Mouse (Mus musculus): ENCODE results near the gene Dnaja3.

Gene Dnaja3

GRCm38 (mm10) chr16:4643670-4644419, 4.1 kb downstream of the Dnaja3 start:
- no peak for DNase-seq (ENCODE audit: low spot score)

- DNase-seq (ENCODE audit: low spot score) = no peak
Measured at GRCm38 (mm10) chr16:4645867-4646266, 6.1 kb downstream of the Dnaja3 start.

- DNase-seq (ENCODE audit: low spot score) = no peak
Measured at GRCm38 (mm10) chr16:4646831-4647230, 7.0 kb downstream of the Dnaja3 start.

- DNase-seq (ENCODE audit: low spot score) = no peak
Measured at GRCm38 (mm10) chr16:4647651-4648141, 7.9 kb downstream of the Dnaja3 start.

GRCm38 (mm10) chr16:4648416-4649023, 8.7 kb downstream of the Dnaja3 start:
- no peak for DNase-seq (ENCODE audit: low spot score)

- DNase-seq (ENCODE audit: low spot score) = no peak
Measured at GRCm38 (mm10) chr16:4649211-4649610, 9.4 kb downstream of the Dnaja3 start.

GRCm38 (mm10) chr16:4649692-4650091, 9.9 kb downstream of the Dnaja3 start:
- no peak for DNase-seq (ENCODE audit: low spot score)

- DNase-seq (ENCODE audit: low spot score) = no peak
Measured at GRCm38 (mm10) chr16:4650161-4650560, 10.4 kb downstream of the Dnaja3 start.

- DNase-seq (ENCODE audit: low spot score) = no peak
Measured at GRCm38 (mm10) chr16:4651081-4651480, 11.3 kb downstream of the Dnaja3 start.

GRCm38 (mm10) chr16:4651624-4652023, 11.8 kb downstream of the Dnaja3 start:
- DNase-seq (ENCODE audit: low spot score) = no peak

GRCm38 (mm10) chr16:4652707-4653416, 13.1 kb downstream of the Dnaja3 start:
- no peak for DNase-seq (ENCODE audit: low spot score)

- no peak for DNase-seq (ENCODE audit: low spot score)
Measured at GRCm38 (mm10) chr16:4654706-4655105, 14.9 kb downstream of the Dnaja3 start.

GRCm38 (mm10) chr16:4655251-4655734, 15.5 kb downstream of the Dnaja3 start:
- no peak for DNase-seq (ENCODE audit: low spot score)

- peak; percentile 66 for DNase-seq (ENCODE audit: low spot score)
Measured at GRCm38 (mm10) chr16:4655764-4656570, 16.2 kb downstream of the Dnaja3 start.

- DNase-seq (ENCODE audit: low spot score) = no peak
Measured at GRCm38 (mm10) chr16:4656571-4657081, 16.8 kb downstream of the Dnaja3 start.

GRCm38 (mm10) chr16:4658781-4659245, 19.0 kb downstream of the Dnaja3 start:
- DNase-seq (ENCODE audit: low spot score) = peak; percentile 34

- no peak for DNase-seq (ENCODE audit: low spot score)
Measured at GRCm38 (mm10) chr16:4659326-4659725, 19.5 kb downstream of the Dnaja3 start.

- no peak for DNase-seq (ENCODE audit: low spot score)
Measured at GRCm38 (mm10) chr16:4661605-4662004, 21.8 kb downstream of the Dnaja3 start.

GRCm38 (mm10) chr16:4663806-4664205, 24.0 kb downstream of the Dnaja3 start:
- no peak for DNase-seq (ENCODE audit: low spot score)

- no peak for DNase-seq (ENCODE audit: low spot score)
Measured at GRCm38 (mm10) chr16:4665726-4666125, 25.9 kb downstream of the Dnaja3 start.

GRCm38 (mm10) chr16:4667190-4667808, 27.5 kb downstream of the Dnaja3 start:
- peak; percentile 98 for DNase-seq (ENCODE audit: low spot score)

All from retina, embryonic 14.5 days (tissue).